Mouse (Mus musculus) C2C12 (cell line): ENCODE results near the gene Oas1g. TPM values are rescaled to one million over a fixed set of nuclear protein-coding genes. Genes with fewer than 3 reads are reported as not detected.
"Not testable (repeated sequence)": the region's sequence is repeated elsewhere in the genome, so short reads cannot be mapped to it uniquely, and the experiment has no call there.

Experiments used
- H3K27me3 ChIP-seq: one replicate; pipeline ENCODE4 v1.6.1; 2011; ENCODE audit not compliant: control insufficient read depth, insufficient read depth, insufficient read length
- H3K36me3 ChIP-seq: one replicate; pipeline ENCODE4 v1.6.1; 2011; ENCODE audit not compliant: control insufficient read depth, insufficient read depth
- H3K4me3 ChIP-seq: one replicate; pipeline ENCODE4 v1.5.1; 2011; ENCODE audit warnings: mild to moderate bottlenecking, control low read depth; ENCODE audit not compliant: poor library complexity, insufficient read depth, severe bottlenecking
- H3K79me2 ChIP-seq: one replicate; pipeline ENCODE4 v1.6.1; 2011; ENCODE audit not compliant: control insufficient read depth, insufficient read depth
- H3K79me3 ChIP-seq: one replicate; pipeline ENCODE4 v1.6.1; 2011; ENCODE audit warnings: low read depth, control low read depth
- H3ac ChIP-seq: one replicate; pipeline ENCODE3; 2011; ENCODE audit warnings: low read depth; ENCODE audit not compliant: control insufficient read depth, insufficient read length
- CEBPB ChIP-seq: IDR thresholded peaks from one replicate; pipeline ENCODE4 v1.6.1; 2011; ENCODE audit warnings: low read depth, mild to moderate bottlenecking, control low read depth, moderate library complexity
- CTCF ChIP-seq: IDR thresholded peaks from one replicate; pipeline ENCODE4 v1.5.1; 2011; ENCODE audit not compliant: control insufficient read depth, insufficient read depth, insufficient read length
- FOSL1 ChIP-seq: IDR thresholded peaks from one replicate; pipeline ENCODE4 v1.8.0; 2011; ENCODE audit warnings: mild to moderate bottlenecking, low read length; ENCODE audit not compliant: poor library complexity, insufficient read depth, severe bottlenecking
- MAX ChIP-seq: IDR thresholded peaks from one replicate; pipeline ENCODE4 v1.6.1; 2011; ENCODE audit warnings: mild to moderate bottlenecking, control low read depth
- MYOD1 ChIP-seq: IDR thresholded peaks from one replicate; pipeline ENCODE4 v1.6.1; 2011; ENCODE audit warnings: low read depth; ENCODE audit not compliant: control insufficient read depth, insufficient read length
- MYOG ChIP-seq: IDR thresholded peaks from one replicate; pipeline ENCODE4 v1.6.1; 2011; ENCODE audit not compliant: control insufficient read depth, insufficient read length; ENCODE audit errors: extremely low read depth
- USF1 ChIP-seq: IDR thresholded peaks from one replicate; pipeline ENCODE4 v1.6.1; 2011; ENCODE audit warnings: low read depth, mild to moderate bottlenecking, control low read depth, moderate library complexity
- polyA plus RNA-seq: library from polyadenylated mRNA; unstranded; fragments of >200 nt; fragmentation: generic; extraction: Trizol; gene quantifications from one replicate; pipeline ENCODE4 v1.2.1, GENCODE M21; 2012; ENCODE audit warnings: missing spikeins

Gene Oas1g
- polyA plus RNA-seq, 1 experiment, result not detected

DNA sequence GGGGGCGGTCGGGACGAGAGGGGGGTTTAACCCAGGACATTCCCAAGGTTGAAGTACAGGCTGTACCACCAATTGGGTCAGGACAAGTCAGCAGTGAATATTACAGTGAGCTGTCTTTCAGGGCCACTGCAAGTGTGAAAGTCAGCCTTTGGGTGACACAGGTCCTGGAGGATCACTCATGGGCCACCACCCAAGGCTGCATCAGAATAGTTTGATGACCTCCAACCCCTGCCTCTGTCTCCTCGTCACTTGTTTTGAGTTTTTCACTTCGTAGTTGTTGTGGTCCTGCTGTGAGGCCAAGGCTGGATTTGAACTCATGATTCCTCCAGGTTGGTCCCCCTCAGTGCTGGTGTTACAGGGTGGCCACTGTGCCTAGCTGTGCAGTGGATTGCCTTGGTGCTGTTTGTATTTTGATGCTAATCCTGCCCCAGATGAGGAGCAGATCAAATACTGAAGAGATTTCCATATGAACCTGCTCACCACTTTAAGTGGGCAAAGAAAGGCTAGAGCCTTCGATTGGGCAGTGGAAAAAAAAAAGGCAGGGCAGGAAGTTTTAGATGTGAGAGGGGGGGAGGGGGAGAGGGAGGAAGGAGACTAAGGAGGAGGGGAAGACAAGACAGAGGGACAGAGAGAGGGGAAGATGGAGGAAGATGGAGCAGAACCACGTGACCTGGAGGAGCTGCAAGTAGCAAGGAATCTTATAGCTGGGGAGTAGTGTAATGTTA lies 20.9 kb upstream of the Oas1g start:
- Histone ChIP-seq H3K4me3 (no peak overlapping the region), H3K79me3 (no peaks in the 10 kb centered on the region), H3K27me3 (no peaks in the 10 kb centered on the region), H3K36me3 (no peaks in the 10 kb centered on the region), H3K79me2 (no peaks in the 10 kb centered on the region), H3ac (no peak overlapping the region)
- no peak for TF ChIP-seq CTCF
- no peak for TF ChIP-seq MAX

GRCm38 (mm10) chr5:120906791-120907733 lies 19.6 kb upstream of the Oas1g start, which contains the start of gene Oas1a:
Oas1a (minus strand) TSS chr5:120907521.
- not testable (repeated sequence) for H3ac ChIP-seq, H3K4me3 ChIP-seq, H3K79me3 ChIP-seq, H3K27me3 ChIP-seq, H3K79me2 ChIP-seq, H3K36me3 ChIP-seq

- no peak overlapping the region for H3ac ChIP-seq
- H3K79me2 ChIP-seq, result no peaks in the 10 kb centered on the region
- no peak for TF ChIP-seq MYOD1
- peaks cover 6% of the 10 kb centered on the region for H3K27me3 ChIP-seq
- no peaks in the 10 kb centered on the region for H3K36me3 ChIP-seq
- H3K79me3 ChIP-seq, result no peaks in the 10 kb centered on the region
- no peak overlapping the region for H3K4me3 ChIP-seq
These were observed 14.6 kb upstream of the Oas1g start for GRCm38 (mm10) chr5:120902056-120902455.

DNA sequence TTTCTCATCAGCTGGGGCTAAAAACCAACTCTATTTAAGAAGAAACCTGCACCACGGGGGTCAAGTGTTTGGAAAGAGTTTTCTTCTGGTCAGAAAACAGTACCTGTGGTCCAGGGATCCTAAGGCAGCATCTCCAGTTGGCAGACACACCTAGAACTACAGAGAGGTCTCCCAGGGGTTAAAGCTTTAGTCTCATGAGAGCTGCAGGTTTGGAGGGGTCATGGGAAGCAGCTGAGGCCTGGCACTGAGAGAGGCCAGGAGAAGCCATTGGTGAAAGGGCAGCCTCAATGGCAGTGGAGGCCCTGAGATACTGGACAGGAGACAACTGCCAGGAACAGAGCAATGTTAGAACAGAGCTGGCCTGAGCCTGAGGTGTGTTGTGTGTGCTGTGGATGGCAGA lies 13.3 kb upstream of the Oas1g start:
- no peak overlapping the region for H3K4me3 ChIP-seq
- H3K79me3 ChIP-seq, result no peaks in the 10 kb centered on the region
- no peaks in the 10 kb centered on the region for H3K79me2 ChIP-seq
- H3K36me3 ChIP-seq, result no peaks in the 10 kb centered on the region
- no peak for TF ChIP-seq MAX
- TF ChIP-seq MYOG, result no peak
- TF ChIP-seq FOSL1, result no peak
- TF ChIP-seq CTCF, result no peak
- TF ChIP-seq USF1, result no peak
- H3K27me3 ChIP-seq, result peaks cover 6% of the 10 kb centered on the region
- no peak overlapping the region for H3ac ChIP-seq

- Histone ChIP-seq H3K27me3 (peaks cover 6% of the 10 kb centered on the region), H3K36me3 (no peaks in the 10 kb centered on the region), H3ac (no peak overlapping the region), H3K79me3 (no peaks in the 10 kb centered on the region), H3K4me3 (no peak overlapping the region), H3K79me2 (no peaks in the 10 kb centered on the region)
- TF ChIP-seq MYOD1 (no peak), FOSL1 (no peak), MYOG (no peak)
These were observed 11.3 kb upstream of the Oas1g start for GRCm38 (mm10) chr5:120898726-120899125.

GRCm38 (mm10) chr5:120898307-120898706 lies 10.9 kb upstream of the Oas1g start:
- H3K79me2 ChIP-seq, result no peaks in the 10 kb centered on the region
- no peak overlapping the region for H3K4me3 ChIP-seq
- TF ChIP-seq FOSL1, result no peak
- TF ChIP-seq MYOG, result no peak
- no peak for TF ChIP-seq MYOD1
- no peak for TF ChIP-seq CEBPB
- no peak for TF ChIP-seq MAX
- no peak for TF ChIP-seq USF1
- no peak for TF ChIP-seq CTCF
- H3ac ChIP-seq, result no peak overlapping the region
- H3K27me3 ChIP-seq, result peaks cover 6% of the 10 kb centered on the region
- H3K79me3 ChIP-seq, result no peaks in the 10 kb centered on the region
- H3K36me3 ChIP-seq, result no peaks in the 10 kb centered on the region
